29 mouse cellular contexts compared by ENCODE assay signal in genomic region chr12:72484872-72485271, GRCm38 (mm10). TPM values are rescaled to one million over a fixed set of nuclear protein-coding genes. Genes with fewer than 3 reads are reported as not detected.
DNase-seq lines count a peak whose midpoint lies in the region; ATAC-seq and TF ChIP-seq lines count a peak whose summit lies in the region.
"Had no signal": no experiment of that assay in that cellular context is flagged by ENCODE, and none has a peak within 500 bp of the region (broad histone marks: within the 10 kb centered on the region; RNA-seq: fewer than 3 reads in every experiment).

No protein-coding gene starts in this region.

- no peaks in the 10 kb centered on the region for H3K27me3 ChIP-seq in kidney, adult 2 months (replicated peaks; ENCODE audit: control insufficient read depth, insufficient read depth, low read length)
- H3K27me3 ChIP-seq in liver, postnatal 0 days (ENCODE audit: insufficient read depth, low read length) = no peaks in the 10 kb centered on the region
- no peaks in the 10 kb centered on the region for H3K27me3 ChIP-seq in liver, embryonic 12.5 days (replicated peaks)
- H3K27me3 ChIP-seq in lung, embryonic 16.5 days (ENCODE audit: control insufficient read depth, insufficient read depth, low read depth, low read length) = no peaks in the 10 kb centered on the region
- H3K27me3 ChIP-seq: embryonic facial prominence, embryonic 12.5 days; forebrain, embryonic 12.5 days; forebrain, embryonic 15.5 days; heart, embryonic 12.5 days; heart, embryonic 15.5 days; hindbrain, embryonic 13.5 days had no signal

- DNase-seq in kidney, adult 2 months = peak; percentile 7
- no peak for DNase-seq in kidney, adult 8-10 months
- DNase-seq in liver, postnatal 0 days = no peak
- DNase-seq in lung, adult 18-20 months = no peak
- peak; percentile 23 for DNase-seq in Muller cell, postnatal 12 days (ENCODE audit: inconsistent ontology term)
- DNase-seq in yolk sac, embryonic 10.5 days (ENCODE audit: low spot score) = no peak
- DNase-seq: adrenal gland, adult 8-10 months; adrenal gland, postnatal 25 days; cerebellum, adult 18-20 months; cerebellum, adult 9-10 months; cerebellum, postnatal 14 days; gastrocnemius, postnatal 25 days; heart, adult 18-20 months; heart, postnatal 10 days; heart, postnatal 36 days had no signal

- ATAC-seq in liver, postnatal 0 days = peak; percentile 48; the same call in 1 of the 2 replicates
- ATAC-seq in liver, embryonic 12.5 days = no peak
- peak; percentile 82 for ATAC-seq in lung, embryonic 16.5 days (ENCODE audit: low read depth)
- ATAC-seq: activated CD4-positive, CD25-positive, alpha-beta regulatory T cell, adult 4 months; CD4-positive, CD25-positive, alpha-beta regulatory T cell, adult 4 months; forebrain, embryonic 15.5 days; hindbrain, embryonic 16.5 days had no signal

- TF ChIP-seq POLR2A in kidney, adult 2 months (IDR thresholded peaks at IDR 0.05; ENCODE audit: low read depth, low read length) = no peak

- no peak overlapping the region for H3K27ac ChIP-seq in kidney, adult 2 months (ENCODE audit: insufficient read depth, low read depth, low read length)
- H3K27ac ChIP-seq in liver, postnatal 0 days (ENCODE audit: low read depth) = 0 out of 2 replicates have a peak overlapping the region, but pooled peaks have one; percentile 37
- H3K27ac ChIP-seq in liver, embryonic 12.5 days = no peak overlapping the region
- no peak overlapping the region for H3K27ac ChIP-seq in lung, embryonic 16.5 days (ENCODE audit: low read length)
- H3K27ac ChIP-seq: embryonic facial prominence, embryonic 12.5 days; forebrain, embryonic 12.5 days; forebrain, embryonic 15.5 days; heart, embryonic 15.5 days; hindbrain, embryonic 10.5 days; hindbrain, embryonic 13.5 days had no signal

- H3K9me3 ChIP-seq in liver, postnatal 0 days (ENCODE audit: low read length) = no peaks in the 10 kb centered on the region
- no peaks in the 10 kb centered on the region for H3K9me3 ChIP-seq in liver, embryonic 12.5 days (replicated peaks)
- no peaks in the 10 kb centered on the region for H3K9me3 ChIP-seq in lung, embryonic 16.5 days (ENCODE audit: control insufficient read depth, low read length)
- H3K9me3 ChIP-seq: embryonic facial prominence, embryonic 12.5 days; forebrain, embryonic 12.5 days; forebrain, embryonic 15.5 days; heart, embryonic 12.5 days; heart, embryonic 15.5 days; hindbrain, embryonic 10.5 days; hindbrain, embryonic 13.5 days had no signal

- H3K36me3 ChIP-seq in kidney, adult 2 months (ENCODE audit: control insufficient read depth, insufficient read depth, low read length) = no peaks in the 10 kb centered on the region
- no peaks in the 10 kb centered on the region for H3K36me3 ChIP-seq in liver, postnatal 0 days (replicated peaks; ENCODE audit: insufficient read depth, low read length)
- H3K36me3 ChIP-seq in liver, embryonic 12.5 days = no peaks in the 10 kb centered on the region
- H3K36me3 ChIP-seq in lung, embryonic 16.5 days (ENCODE audit: control insufficient read depth, insufficient read depth, low read length) = no peaks in the 10 kb centered on the region
- H3K36me3 ChIP-seq: embryonic facial prominence, embryonic 12.5 days; forebrain, embryonic 12.5 days; forebrain, embryonic 15.5 days; heart, embryonic 12.5 days; heart, embryonic 15.5 days; hindbrain, embryonic 10.5 days; hindbrain, embryonic 13.5 days had no signal

- H3K4me2 ChIP-seq in liver, postnatal 0 days (ENCODE audit: low read depth, low read length) = no peak overlapping the region
- no peak overlapping the region for H3K4me2 ChIP-seq in liver, embryonic 12.5 days
- no peak overlapping the region for H3K4me2 ChIP-seq in lung, embryonic 16.5 days (ENCODE audit: low read depth, low read length)
- H3K4me2 ChIP-seq: embryonic facial prominence, embryonic 12.5 days; forebrain, embryonic 12.5 days; forebrain, embryonic 15.5 days; heart, embryonic 12.5 days; heart, embryonic 15.5 days; hindbrain, embryonic 13.5 days had no signal

- H3K9ac ChIP-seq in liver, postnatal 0 days (replicated peaks) = no peak overlapping the region
- no peak overlapping the region for H3K9ac ChIP-seq in liver, embryonic 12.5 days
- H3K9ac ChIP-seq in lung, embryonic 16.5 days (ENCODE audit: low read length) = no peak overlapping the region
- H3K9ac ChIP-seq: embryonic facial prominence, embryonic 12.5 days; forebrain, embryonic 12.5 days; forebrain, embryonic 15.5 days; heart, embryonic 12.5 days; heart, embryonic 15.5 days; hindbrain, embryonic 13.5 days had no signal

- no peak overlapping the region for H3K4me3 ChIP-seq in kidney, adult 2 months (ENCODE audit: insufficient read depth, low read depth, low read length)
- no peak overlapping the region for H3K4me3 ChIP-seq in liver, postnatal 0 days (ENCODE audit: low read depth, low read length)
- no peak overlapping the region for H3K4me3 ChIP-seq in liver, embryonic 12.5 days
- no peak overlapping the region for H3K4me3 ChIP-seq in lung, embryonic 16.5 days (ENCODE audit: low read length)
- H3K4me3 ChIP-seq: embryonic facial prominence, embryonic 12.5 days; erythroblast, embryonic 14.5 days; forebrain, embryonic 12.5 days; forebrain, embryonic 15.5 days; heart, embryonic 12.5 days; heart, embryonic 15.5 days; hindbrain, embryonic 10.5 days; hindbrain, embryonic 13.5 days had no signal

- no peaks in the 10 kb centered on the region; the same call in 1 of the 2 replicates for H3K4me1 ChIP-seq in kidney, adult 2 months (ENCODE audit: control insufficient read depth, insufficient read depth, low read length)
- H3K4me1 ChIP-seq in liver, postnatal 0 days (ENCODE audit: insufficient read depth) = peaks cover 3% of the 10 kb centered on the region; the same call in 1 of the 2 replicates
- no peaks in the 10 kb centered on the region for H3K4me1 ChIP-seq in liver, embryonic 12.5 days
- no peaks in the 10 kb centered on the region for H3K4me1 ChIP-seq in lung, embryonic 16.5 days (replicated peaks; ENCODE audit: control insufficient read depth, insufficient read depth, low read length)
- H3K4me1 ChIP-seq: embryonic facial prominence, embryonic 12.5 days; heart, embryonic 12.5 days; heart, embryonic 15.5 days; hindbrain, embryonic 10.5 days had no signal

- TF ChIP-seq EP300 in liver, postnatal 0 days (IDR thresholded peaks at IDR 0.05; ENCODE audit: low read depth) = no peak

- TF ChIP-seq CTCF in kidney, adult 2 months (conservative IDR thresholded peaks at IDR 0.05; ENCODE audit: insufficient read depth, insufficient read length, low read depth, low read length) = no peak
- no peak for TF ChIP-seq CTCF in liver, postnatal 0 days (IDR thresholded peaks at IDR 0.05; ENCODE audit: low read depth)

RNA-seq across cellular contexts. Expression of gene Lrrc9, which starts 43.2 kb away (rescaled TPM):
- 0.07 TPM in 1 of 2 replicates, not detected in the other for polyA plus RNA-seq in kidney, adult 2 months (2012; rRNA removed)
- polyA plus RNA-seq in liver, postnatal 0 days (2015; fragmentation: Nextera tagmentation; extraction: Ambion mirVana) = 0.11 and 0.12 TPM in 2 replicates
- polyA plus RNA-seq in liver, embryonic 12.5 days (2016; fragmentation: Nextera tagmentation; extraction: Ambion mirVana) = 0.22 and 0.30 TPM in 2 replicates
- polyA plus RNA-seq in lung, embryonic 16.5 days (2015; fragmentation: Nextera tagmentation; extraction: Ambion mirVana) = 0.50 and 1.1 TPM in 2 replicates
- polyA plus RNA-seq: activated CD4-positive, CD25-positive, alpha-beta regulatory T cell, adult 4 months; C2C12; erythroblast, embryonic 14.5 days had no signal

RNA-seq across cellular contexts. Expression of gene Pcnx4, which starts 51.3 kb away (rescaled TPM):
- polyA plus RNA-seq in kidney, adult 2 months (2012; rRNA removed) = 3.2 and 3.4 TPM in 2 replicates
- polyA plus RNA-seq in liver, postnatal 0 days (2015; fragmentation: Nextera tagmentation; extraction: Ambion mirVana) = 1.9 TPM in 2 replicates
- 4.0 and 4.2 TPM in 2 replicates for polyA plus RNA-seq in liver, embryonic 12.5 days (2016; fragmentation: Nextera tagmentation; extraction: Ambion mirVana)
- 10.2 and 12.2 TPM in 2 replicates for polyA plus RNA-seq in lung, embryonic 16.5 days (2015; fragmentation: Nextera tagmentation; extraction: Ambion mirVana)

Comparison
In these comparisons a context has a peak if more than half of its experiments do, and no peak if none do; other contexts are left out.
1. DNase-seq: peak in kidney, adult 2 months (single experiment) and Muller cell, postnatal 12 days (single experiment); none in kidney, adult 8-10 months (0 of 2), liver, postnatal 0 days (single experiment), lung, adult 18-20 months (0 of 2) and yolk sac, embryonic 10.5 days (single experiment).